Mouse (Mus musculus) MEL (cell line): ENCODE results near the gene Yipf4. TPM values are rescaled to one million over a fixed set of nuclear protein-coding genes. Genes with fewer than 3 reads are reported as not detected.

Experiments
- DNase-seq: peaks from one replicate; pipeline ENCODE4 v3.0.0; 2011; ENCODE audit warnings: low read depth, low spot score
- H3K27ac ChIP-seq: 2 replicates; pipeline ENCODE4 v1.5.1; 2012; ENCODE audit warnings: low read depth, mild to moderate bottlenecking, control low read depth, low read length, moderate library complexity; ENCODE audit not compliant: control insufficient read depth
- H3K27me3 ChIP-seq, 2 experiments: fragments of 150-350 bp in 1 of 2; sonication (generic) in 1 of 2; 2 replicates each; pipeline ENCODE4 v1.6.1; 2012; ENCODE audit warnings: low read length in 2 of 2, mild to moderate bottlenecking in 2 of 2, improper control_type of control experiment in 1 of 2, moderate library complexity in 1 of 2; ENCODE audit not compliant: insufficient read depth in 2 of 2, control insufficient read depth in 1 of 2
- H3K36me3 ChIP-seq, 2 experiments: 2 replicates each; pipeline ENCODE4 v1.6.1; 2012 to 2014; ENCODE audit warnings: low read length in 2 of 2, improper control_type of control experiment in 1 of 2, inconsistent platforms in 1 of 2, mild to moderate bottlenecking in 1 of 2; ENCODE audit not compliant: insufficient read depth in 2 of 2, control insufficient read depth in 1 of 2
- H3K4me1 ChIP-seq, 2 experiments: fragments of 150-350 bp in 1 of 2; sonication (generic) in 1 of 2; 2 replicates each; pipeline ENCODE4 v1.6.1; 2012; ENCODE audit warnings: low read length in 2 of 2, improper control_type of control experiment in 1 of 2, mild to moderate bottlenecking in 1 of 2; ENCODE audit not compliant: insufficient read depth in 2 of 2, control insufficient read depth in 1 of 2
- H3K4me3 ChIP-seq, 2 experiments: fragments of 150-350 bp in 1 of 2; sonication (generic) in 1 of 2; 2 replicates each; pipeline ENCODE4 v1.5.1; 2012; ENCODE audit warnings: low read depth in 2 of 2, low read length in 2 of 2, mild to moderate bottlenecking in 2 of 2, moderate library complexity in 2 of 2, control low read depth in 1 of 2, improper control_type of control experiment in 1 of 2; ENCODE audit not compliant: control insufficient read depth in 1 of 2, insufficient read depth in 1 of 2
- H3K79me2 ChIP-seq: 2 replicates; pipeline ENCODE4 v1.6.1; 2012; ENCODE audit warnings: mild to moderate bottlenecking, low read length, moderate library complexity; ENCODE audit not compliant: control insufficient read depth, poor library complexity, insufficient read depth
- H3K9ac ChIP-seq: 2 replicates; pipeline ENCODE4 v1.6.1; 2012; ENCODE audit warnings: low read depth, mild to moderate bottlenecking, control low read depth, low read length, moderate library complexity; ENCODE audit not compliant: control insufficient read depth, poor library complexity, severe bottlenecking
- H3K9me3 ChIP-seq: fragments of 150-350 bp; sonication (generic); replicated peaks from 2 replicates; pipeline ENCODE4 v1.6.1; 2012; ENCODE audit warnings: mild to moderate bottlenecking, low read length, improper control_type of control experiment, moderate library complexity; ENCODE audit not compliant: insufficient read depth
- BHLHE40 ChIP-seq: IDR thresholded peaks from 2 replicates; pipeline ENCODE4 v1.6.1; 2012; ENCODE audit warnings: low read depth, mild to moderate bottlenecking, inconsistent platforms, low read length, improper control_type of control experiment, borderline replicate concordance
- CHD1 ChIP-seq: IDR thresholded peaks from 2 replicates; pipeline ENCODE4 v1.6.1; 2012; ENCODE audit warnings: low read depth, mild to moderate bottlenecking, inconsistent platforms, low read length, improper control_type of control experiment
- CTCF ChIP-seq, 3 experiments: IDR thresholded peaks in 2 of 3; conservative IDR thresholded peaks in 1 of 3; 2 replicates each; pipeline ENCODE4 v1.5.1; 2011 to 2012; ENCODE audit warnings: low read length in 3 of 3, low read depth in 2 of 3, mild to moderate bottlenecking in 2 of 3, improper control_type of control experiment in 1 of 3, inconsistent platforms in 1 of 3, mixed read lengths in 1 of 3, moderate library complexity in 1 of 3; ENCODE audit not compliant: control insufficient read depth in 1 of 3, insufficient read depth in 1 of 3, poor library complexity in 1 of 3, severe bottlenecking in 1 of 3
- ELF1 ChIP-seq: IDR thresholded peaks from 2 replicates; pipeline ENCODE4 v1.6.1; 2014; ENCODE audit warnings: low read depth, mild to moderate bottlenecking, inconsistent platforms, low read length, improper control_type of control experiment, moderate library complexity
- EP300 ChIP-seq, 2 experiments: IDR thresholded peaks; 2 replicates each; pipeline ENCODE4 v1.6.1; 2011; ENCODE audit warnings: improper control_type of control experiment in 2 of 2, low read length in 2 of 2, low read depth in 1 of 2, mild to moderate bottlenecking in 1 of 2
- GABPA ChIP-seq: IDR thresholded peaks from 2 replicates; pipeline ENCODE4 v1.6.1; 2012; ENCODE audit warnings: low read depth, mild to moderate bottlenecking, inconsistent platforms, low read length, improper control_type of control experiment, moderate library complexity
- HCFC1 ChIP-seq: IDR thresholded peaks from 2 replicates; pipeline ENCODE4 v1.6.1; 2012; ENCODE audit warnings: low read depth, mild to moderate bottlenecking, inconsistent platforms, low read length, improper control_type of control experiment, moderate library complexity
- MAFK ChIP-seq: IDR thresholded peaks from 2 replicates; pipeline ENCODE4 v1.6.1; 2011; ENCODE audit warnings: low read depth, mild to moderate bottlenecking, low read length, improper control_type of control experiment, borderline replicate concordance
- MAX ChIP-seq: IDR thresholded peaks from 2 replicates; pipeline ENCODE4 v1.6.1; 2011; ENCODE audit warnings: low read length, improper control_type of control experiment
- MAZ ChIP-seq: IDR thresholded peaks from 2 replicates; pipeline ENCODE4 v1.6.1; 2012; ENCODE audit warnings: low read depth, mild to moderate bottlenecking, inconsistent platforms, low read length, improper control_type of control experiment
- MYB ChIP-seq: IDR thresholded peaks from 2 replicates; pipeline ENCODE4 v1.6.1; 2011; ENCODE audit warnings: mild to moderate bottlenecking, low read depth, low read length, improper control_type of control experiment
- MYC ChIP-seq: IDR thresholded peaks from 2 replicates; pipeline ENCODE4 v1.6.1; 2011; ENCODE audit warnings: low read depth, mild to moderate bottlenecking, low read length, improper control_type of control experiment, moderate library complexity
- NELFE ChIP-seq: IDR thresholded peaks from 2 replicates; pipeline ENCODE4 v1.6.1; 2011; ENCODE audit warnings: low read depth, low read length, improper control_type of control experiment
- NRF1 ChIP-seq: IDR thresholded peaks from 2 replicates; pipeline ENCODE4 v1.6.1; 2014; ENCODE audit warnings: low read depth, mild to moderate bottlenecking, inconsistent platforms, low read length, improper control_type of control experiment, moderate library complexity; ENCODE audit not compliant: poor library complexity, insufficient read depth, severe bottlenecking
- POLR2AphosphoS5 ChIP-seq: IDR thresholded peaks from 2 replicates; pipeline ENCODE4 v1.6.1; 2012; ENCODE audit warnings: low read depth, borderline replicate concordance, mild to moderate bottlenecking, inconsistent platforms, low read length, moderate library complexity, mixed read lengths
- RCOR1 ChIP-seq: IDR thresholded peaks from 2 replicates; pipeline ENCODE4 v1.6.1; 2012; ENCODE audit warnings: low read depth, mild to moderate bottlenecking, inconsistent platforms, low read length, improper control_type of control experiment
- SIN3A ChIP-seq: IDR thresholded peaks from 2 replicates; pipeline ENCODE4 v1.6.1; 2012; ENCODE audit warnings: low read length, improper control_type of control experiment, inconsistent platforms
- SMC3 ChIP-seq: IDR thresholded peaks from 2 replicates; pipeline ENCODE4 v1.6.1; 2011; ENCODE audit warnings: low read depth, low read length, improper control_type of control experiment
- TAL1 ChIP-seq: IDR thresholded peaks from 2 replicates; pipeline ENCODE4 v1.6.1; 2012; ENCODE audit warnings: mild to moderate bottlenecking, inconsistent platforms, low read length, moderate library complexity, mixed read lengths
- TBP ChIP-seq: IDR thresholded peaks from 2 replicates; pipeline ENCODE4 v1.8.0; 2011; ENCODE audit warnings: low read depth, low read length, improper control_type of control experiment
- TCF12 ChIP-seq: IDR thresholded peaks from 2 replicates; pipeline ENCODE4 v1.6.1; 2014; ENCODE audit warnings: low read depth, mild to moderate bottlenecking, inconsistent platforms, low read length, improper control_type of control experiment, moderate library complexity
- UBTF ChIP-seq: IDR thresholded peaks from 2 replicates; pipeline ENCODE4 v1.6.1; 2012; ENCODE audit warnings: low read depth, mild to moderate bottlenecking, inconsistent platforms, low read length, improper control_type of control experiment, moderate library complexity, borderline replicate concordance; ENCODE audit not compliant: insufficient read depth
- USF1 ChIP-seq: IDR thresholded peaks from 2 replicates; pipeline ENCODE4 v1.6.1; 2014; ENCODE audit warnings: low read depth, mild to moderate bottlenecking, inconsistent platforms, low read length, improper control_type of control experiment, moderate library complexity
- USF2 ChIP-seq, 2 experiments: IDR thresholded peaks; 2 replicates each; pipeline ENCODE4 v1.6.1; 2011 to 2012; ENCODE audit warnings: improper control_type of control experiment in 2 of 2, low read length in 2 of 2, borderline replicate concordance in 1 of 2, inconsistent platforms in 1 of 2, low read depth in 1 of 2, mild to moderate bottlenecking in 1 of 2; ENCODE audit not compliant: insufficient read depth in 1 of 2
- ZC3H11A ChIP-seq: IDR thresholded peaks from 2 replicates; pipeline ENCODE4 v1.6.1; 2012; ENCODE audit warnings: low read depth, mild to moderate bottlenecking, inconsistent platforms, low read length, improper control_type of control experiment
- ZKSCAN1 ChIP-seq: IDR thresholded peaks from 2 replicates; pipeline ENCODE4 v1.6.1; 2012; ENCODE audit warnings: low read depth, mild to moderate bottlenecking, inconsistent platforms, low read length, improper control_type of control experiment, moderate library complexity
- polyA plus RNA-seq, 2 experiments: library from polyadenylated mRNA; stranded (reverse) in 1 of 2; unstranded in 1 of 2; fragments of >175 nt in 1 of 2; fragments of >200 nt in 1 of 2; gene quantifications; 2 replicates each; pipeline versions ENCODE4 v1.2.1 to v1.2.4; 2012; ENCODE audit warnings: low replicate concordance in 2 of 2, low read depth in 1 of 2; ENCODE audit not compliant: insufficient read length in 2 of 2, insufficient read depth in 1 of 2, missing spikeins in 1 of 2
- total RNA-seq: library from RNA; depleted of rRNA; stranded (reverse); fragments of 300-350 nt; gene quantifications from 2 replicates; pipeline ENCODE4 v1.2.3, GENCODE M21; 2012

Gene Yipf4
- total and polyA plus RNA-seq, 3 experiments, result 24.3 to 31.7 TPM; not detected in 1

DNA sequence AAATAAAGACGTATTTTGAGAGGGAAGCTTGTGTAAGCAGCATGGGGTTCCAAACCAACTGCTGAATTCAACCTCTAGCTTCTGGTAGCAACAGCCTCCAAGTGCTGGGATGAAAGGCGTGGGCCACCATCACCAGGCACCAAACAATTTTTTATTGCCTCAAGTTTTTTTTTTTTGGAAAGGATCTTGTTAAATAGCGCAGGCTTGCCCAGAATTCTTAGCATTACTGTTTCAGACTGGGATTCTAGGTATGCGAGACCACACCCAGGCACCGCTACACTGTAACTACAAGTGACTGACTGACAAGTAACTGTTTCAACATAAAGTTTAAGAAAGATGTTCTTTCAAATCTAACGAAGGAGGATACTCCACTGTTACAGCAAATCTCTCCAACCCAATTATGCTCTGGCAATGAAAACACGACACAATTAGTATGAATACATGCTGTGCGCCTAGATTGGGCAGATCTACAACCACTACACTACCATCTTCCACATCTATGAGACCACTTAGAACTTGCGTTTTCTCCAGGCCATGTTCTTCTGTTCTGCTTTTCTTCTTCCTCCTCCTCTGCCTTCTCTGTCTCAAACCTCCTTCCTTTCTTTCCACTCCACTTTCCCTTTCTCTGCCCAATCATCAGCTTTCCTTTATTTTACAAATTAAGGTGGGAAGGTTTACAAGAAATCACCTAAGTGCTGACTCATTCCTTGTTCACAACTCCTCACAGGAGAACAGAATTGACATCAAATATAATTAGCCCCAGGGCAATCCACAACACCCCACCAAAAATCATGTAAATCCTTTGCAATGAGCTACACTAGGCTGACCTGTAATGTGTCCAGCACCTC lies 37.7 kb downstream of the Yipf4 start:
- no peak for TF ChIP-seq ZKSCAN1
- TF ChIP-seq CHD1, result 0 out of 2 replicates have a peak, but pooled peaks have one; percentile 62
- TF ChIP-seq TBP, result 0 out of 2 replicates have a peak, but pooled peaks have one; percentile 24
- Histone ChIP-seq H3K4me1 (peaks cover 5 to 16% of the 10 kb centered on the region in 2 experiments), H3K27me3 (no peaks in the 10 kb centered on the region), H3K27ac (peak overlapping the region; percentile 99), H3K9ac (peak overlapping the region; percentile 92), H3K4me3 (peak overlapping the region; percentile 32 to 65), H3K79me2 (peaks cover 34% of the 10 kb centered on the region), H3K36me3 (peaks cover 0 to 29% of the 10 kb centered on the region in 2 experiments; a peak in 2 of 4 replicates), H3K9me3 (no peaks in the 10 kb centered on the region)
- DNase-seq, result peak; percentile 21

DNA sequence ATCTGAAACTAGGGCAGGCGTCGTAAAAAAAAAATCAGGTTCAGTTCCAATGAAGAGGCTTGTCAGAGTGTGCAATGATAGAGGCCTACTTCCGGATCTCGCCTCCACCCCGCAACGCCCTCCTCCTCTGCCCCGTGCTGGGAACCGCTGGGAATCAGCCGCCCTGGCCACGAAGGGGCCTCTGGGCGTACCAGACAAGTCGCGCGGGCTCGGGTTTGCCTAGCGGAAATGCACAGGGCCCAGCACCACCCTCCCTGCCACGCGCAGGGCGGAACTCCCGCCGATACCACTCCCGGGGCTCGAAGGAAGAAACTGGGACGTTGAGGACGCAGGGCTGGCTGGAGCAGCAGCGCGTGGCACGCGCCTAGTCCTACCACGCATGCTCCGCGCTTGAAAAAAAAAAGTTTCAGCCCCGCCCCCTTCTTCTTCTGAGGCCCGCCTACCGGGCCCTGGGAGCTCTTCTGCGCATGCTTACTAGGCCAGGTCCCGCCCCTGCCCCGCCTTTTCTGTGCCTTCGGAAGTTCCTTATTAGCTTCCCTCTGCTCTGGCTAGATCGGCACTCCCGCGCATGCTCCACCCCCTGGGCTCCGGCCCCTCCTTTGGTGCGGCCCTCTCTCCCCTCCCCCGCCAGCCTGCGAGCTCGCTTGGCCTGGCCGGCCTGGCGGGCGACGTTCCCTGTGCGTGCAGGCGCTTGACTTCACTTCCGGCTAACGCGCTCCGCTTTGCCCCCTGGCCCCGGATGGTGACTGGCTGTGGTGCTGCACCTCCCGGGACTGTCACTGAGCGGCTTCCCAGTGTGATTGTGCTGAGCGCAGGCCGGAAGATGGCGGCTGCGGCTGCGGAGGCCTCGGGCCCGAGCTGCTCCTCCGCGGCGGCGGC lies 38.7 kb downstream of the Yipf4 start, which contains the start of gene Birc6:
TSS of gene Birc6 (plus strand) at position 567 of the 879 bp plus-strand sequence.
- Histone ChIP-seq H3K27ac (peak within 1 kb of the TSS; percentile 99), H3K79me2 (peaks cover 42% of the 10 kb centered on the region), H3K9me3 (no peaks in the 10 kb centered on the region), H3K4me3 (peak within 1 kb of the TSS; percentile 98), H3K27me3 (no peaks in the 10 kb centered on the region), H3K9ac (peak within 1 kb of the TSS; percentile 100), H3K4me1 (peaks cover 5 to 16% of the 10 kb centered on the region in 2 experiments), H3K36me3 (peaks cover 0 to 30% of the 10 kb centered on the region in 2 experiments; a peak in 2 of 4 replicates)
- DNase-seq, result peak; percentile 99
- TF ChIP-seq MAFK, result no peak
- peak; percentile 82 for TF ChIP-seq ELF1
- peak; percentile 73 for TF ChIP-seq SIN3A
- TF ChIP-seq CTCF (IDR thresholded peaks at IDR 0.05 in 2 of 3, conservative IDR thresholded peaks at IDR 0.05 in 1 of 3; ENCODE audit: control insufficient read depth in 1 of 3, insufficient read depth in 1 of 3, low read depth in 2 of 3, low read length in 3 of 3, poor library complexity in 1 of 3, severe bottlenecking in 1 of 3), result no peak
- TF ChIP-seq MAZ, result peak; percentile 86; the same call in 1 of the 2 replicates
- TF ChIP-seq RCOR1, result 0 out of 2 replicates have a peak, but pooled peaks have one; percentile 77
- TF ChIP-seq ZKSCAN1, result no peak
- TF ChIP-seq MYC, result peak; percentile 95
- TF ChIP-seq TAL1, result no peak
- TF ChIP-seq NRF1, result peak; percentile 94
- TF ChIP-seq USF2 (IDR thresholded peaks at IDR 0.05; ENCODE audit: borderline replicate concordance in 1 of 2, insufficient read depth in 1 of 2, low read depth in 1 of 2, low read length in 2 of 2), result no peak
- TF ChIP-seq NELFE, result peak; percentile 74
- peak; percentile 91 for TF ChIP-seq HCFC1
- peak; percentile 47 for TF ChIP-seq TBP
- peak; percentile 25; the same call in 1 of the 2 replicates for TF ChIP-seq USF1
- TF ChIP-seq GABPA, result no peak
- TF ChIP-seq MYB, result no peak
- TF ChIP-seq EP300 (IDR thresholded peaks at IDR 0.05; ENCODE audit: low read depth in 1 of 2, low read length in 2 of 2), result peak in 1 of 2 experiments; percentile 38; a peak in 1 of 4 replicates
- no peak for TF ChIP-seq UBTF
- TF ChIP-seq TCF12, result peak; percentile 75
- TF ChIP-seq SMC3, result no peak
- peak; percentile 93 for TF ChIP-seq MAX
- peak; percentile 55; the same call in 1 of the 2 replicates for TF ChIP-seq BHLHE40
- TF ChIP-seq POLR2AphosphoS5, result no peak
- no peak for TF ChIP-seq ZC3H11A
